Mouse (Mus musculus): ENCODE results near the gene Pex11g. TPM values are rescaled to one million over a fixed set of nuclear protein-coding genes. Genes with fewer than 3 reads are reported as not detected.

Pex11g gene
- 23.0 and 27.8 TPM in 2 replicates for total RNA-seq (2014; rRNA removed)
- polyA plus RNA-seq (2012; rRNA removed): 51.2 and 52.4 TPM in 2 replicates

GRCm38 (mm10) chr8:3467006-3467885 is at the start of gene Pex11g:
Gene Pex11g (minus strand): TSS chr8:3467680.
- no peaks in the 10 kb centered on the region for H3K27me3 ChIP-seq (ENCODE audit: control insufficient read depth, insufficient read depth, low read length)
- 2% methylated on average over 32 of the region's 32 CpGs for WGBS
- H3K27ac ChIP-seq (replicated peaks; ENCODE audit: insufficient read depth, low read depth, low read length): peak within 1 kb of the TSS; percentile 99
- H3K4me3 ChIP-seq (ENCODE audit: insufficient read depth, low read depth, low read length): peak within 1 kb of the TSS; percentile 78
- TF ChIP-seq POLR2A (IDR thresholded peaks at IDR 0.05; ENCODE audit: extremely low read depth, insufficient read depth, low read length): peak; percentile 95
- TF ChIP-seq CTCF (IDR thresholded peaks at IDR 0.05; ENCODE audit: low read depth, low read length): no peak
- peaks cover 38% of the 10 kb centered on the region for H3K4me1 ChIP-seq (ENCODE audit: control insufficient read depth, insufficient read depth, low read length)
- H3K79me2 ChIP-seq (ENCODE audit: control insufficient read depth, insufficient read depth, low read length): peaks cover 4% of the 10 kb centered on the region; the same call in 1 of the 2 replicates
- peak within 1 kb of the TSS; percentile 92 for H3K9ac ChIP-seq (ENCODE audit: low read depth, low read length)
- peak; percentile 99 for DNase-seq (ENCODE audit: extremely low read depth, low read depth, low spot score)
- 0 out of 2 replicates have a peak, but pooled peaks cover 2% of the 10 kb centered on the region for H3K36me3 ChIP-seq (ENCODE audit: control insufficient read depth, insufficient read depth, low read length)

- no peak for DNase-seq (ENCODE audit: extremely low read depth, low read depth, low spot score)
- TF ChIP-seq POLR2A (IDR thresholded peaks at IDR 0.05; ENCODE audit: extremely low read depth, insufficient read depth, low read length): 0 out of 2 replicates have a peak, but pooled peaks have one; percentile 8
- TF ChIP-seq CTCF (IDR thresholded peaks at IDR 0.05; ENCODE audit: low read depth, low read length): no peak
Observed at GRCm38 (mm10) chr8:3517117-3517495, 49.6 kb upstream of the Pex11g start.

GRCm38 (mm10) chr8:3516450-3517116 is 49.1 kb upstream of the Pex11g start:
- WGBS: 1% methylated on average over 36 of the region's 36 CpGs
- Histone ChIP-seq H3K27me3 (ENCODE audit: control insufficient read depth, insufficient read depth, low read length) (no peaks in the 10 kb centered on the region), H3K27ac (replicated peaks; ENCODE audit: insufficient read depth, low read depth, low read length) (peak overlapping the region; percentile 69), H3K79me2 (ENCODE audit: control insufficient read depth, insufficient read depth, low read length) (no peaks in the 10 kb centered on the region), H3K4me3 (ENCODE audit: insufficient read depth, low read depth, low read length) (peak overlapping the region; percentile 71), H3K4me1 (ENCODE audit: control insufficient read depth, insufficient read depth, low read length) (peaks cover 6% of the 10 kb centered on the region), H3K36me3 (ENCODE audit: control insufficient read depth, insufficient read depth, low read length) (peaks cover 3% of the 10 kb centered on the region; the same call in 1 of the 2 replicates), H3K9ac (ENCODE audit: low read depth, low read length) (peak overlapping the region; percentile 69)
- peak; percentile 87 for DNase-seq (ENCODE audit: extremely low read depth, low read depth, low spot score)
- TF ChIP-seq CTCF (IDR thresholded peaks at IDR 0.05; ENCODE audit: low read depth, low read length): 0 out of 2 replicates have a peak, but pooled peaks have one; percentile 0
- peak; percentile 49; the same call in 1 of the 2 replicates for TF ChIP-seq POLR2A (IDR thresholded peaks at IDR 0.05; ENCODE audit: extremely low read depth, insufficient read depth, low read length)

More at GRCm38 (mm10) chr8:3517117-3517495, 49.6 kb upstream of the Pex11g start:
- peak overlapping the region; percentile 14 for H3K27ac ChIP-seq (replicated peaks; ENCODE audit: insufficient read depth, low read depth, low read length)
- no peaks in the 10 kb centered on the region for H3K79me2 ChIP-seq (ENCODE audit: control insufficient read depth, insufficient read depth, low read length)
- peak overlapping the region; percentile 60 for H3K9ac ChIP-seq (ENCODE audit: low read depth, low read length)
- H3K27me3 ChIP-seq (ENCODE audit: control insufficient read depth, insufficient read depth, low read length): no peaks in the 10 kb centered on the region
- H3K36me3 ChIP-seq (ENCODE audit: control insufficient read depth, insufficient read depth, low read length): peaks cover 4% of the 10 kb centered on the region; the same call in 1 of the 2 replicates
- H3K4me1 ChIP-seq (ENCODE audit: control insufficient read depth, insufficient read depth, low read length): peaks cover 6% of the 10 kb centered on the region
- peak overlapping the region; percentile 71 for H3K4me3 ChIP-seq (ENCODE audit: insufficient read depth, low read depth, low read length)
- 25% methylated on average over 16 of the region's 16 CpGs for WGBS

GRCm38 (mm10) chr8:3515771-3516417 is 48.4 kb upstream of the Pex11g start:
- Histone ChIP-seq H3K36me3 (ENCODE audit: control insufficient read depth, insufficient read depth, low read length) (peaks cover 3% of the 10 kb centered on the region; the same call in 1 of the 2 replicates), H3K9ac (ENCODE audit: low read depth, low read length) (peak overlapping the region; percentile 69), H3K4me3 (ENCODE audit: insufficient read depth, low read depth, low read length) (peak overlapping the region; percentile 50), H3K27me3 (ENCODE audit: control insufficient read depth, insufficient read depth, low read length) (no peaks in the 10 kb centered on the region), H3K27ac (replicated peaks; ENCODE audit: insufficient read depth, low read depth, low read length) (peak overlapping the region; percentile 69), H3K4me1 (ENCODE audit: control insufficient read depth, insufficient read depth, low read length) (peaks cover 6% of the 10 kb centered on the region), H3K79me2 (ENCODE audit: control insufficient read depth, insufficient read depth, low read length) (no peaks in the 10 kb centered on the region)
- TF ChIP-seq POLR2A (IDR thresholded peaks at IDR 0.05; ENCODE audit: extremely low read depth, insufficient read depth, low read length) (no peak), CTCF (IDR thresholded peaks at IDR 0.05; ENCODE audit: low read depth, low read length) (no peak)
- WGBS: under 1% methylated on average over 25 of the region's 25 CpGs
- DNase-seq (ENCODE audit: extremely low read depth, low read depth, low spot score): peak; percentile 74

GRCm38 (mm10) chr8:3515260-3515671 is 47.8 kb upstream of the Pex11g start, which contains the start of gene Pnpla6:
Gene Pnpla6 (plus strand): TSS chr8:3515384.
- Histone ChIP-seq H3K27ac (replicated peaks; ENCODE audit: insufficient read depth, low read depth, low read length) (peak within 1 kb of the TSS; percentile 69), H3K4me3 (ENCODE audit: insufficient read depth, low read depth, low read length) (peak within 1 kb of the TSS; percentile 50), H3K27me3 (ENCODE audit: control insufficient read depth, insufficient read depth, low read length) (no peaks in the 10 kb centered on the region), H3K9ac (ENCODE audit: low read depth, low read length) (peak within 1 kb of the TSS; percentile 69), H3K36me3 (ENCODE audit: control insufficient read depth, insufficient read depth, low read length) (peaks cover 3% of the 10 kb centered on the region; the same call in 1 of the 2 replicates), H3K79me2 (ENCODE audit: control insufficient read depth, insufficient read depth, low read length) (no peaks in the 10 kb centered on the region), H3K4me1 (ENCODE audit: control insufficient read depth, insufficient read depth, low read length) (peaks cover 6% of the 10 kb centered on the region)
- TF ChIP-seq CTCF (IDR thresholded peaks at IDR 0.05; ENCODE audit: low read depth, low read length) (no peak), POLR2A (IDR thresholded peaks at IDR 0.05; ENCODE audit: extremely low read depth, insufficient read depth, low read length) (peak; percentile 84)
- peak; percentile 91 for DNase-seq (ENCODE audit: extremely low read depth, low read depth, low spot score)
- WGBS: under 1% methylated on average over 25 of the region's 25 CpGs
